Mouse (Mus musculus) right cerebral cortex, adult 18-20 months (tissue): Measurements from ENCODE around the gene Gpd1.
"Not testable (repeated sequence)": the region's sequence is repeated elsewhere in the genome, so short reads cannot be mapped to it uniquely, and the experiment has no call there.

Source experiments
- DNase-seq: peaks from one replicate; pipeline ENCODE4 v3.0.0; 2022; ENCODE audit warnings: mixed read lengths

Gene Gpd1

GRCm38 (mm10) chr15:99717386-99718334 lies at the start of gene Gpd1:
TSS of gene Gpd1 (plus strand) at chr15:99717515.
- DNase-seq = peak; percentile 83

GRCm38 (mm10) chr15:99667544-99667943 lies 49.8 kb upstream of the Gpd1 start:
- DNase-seq = no peak

GRCm38 (mm10) chr15:99668881-99669280 lies 48.4 kb upstream of the Gpd1 start:
- peak; percentile 81 for DNase-seq

GRCm38 (mm10) chr15:99669392-99669791 lies 47.9 kb upstream of the Gpd1 start:
- DNase-seq = no peak

GRCm38 (mm10) chr15:99670154-99670821 lies 47.0 kb upstream of the Gpd1 start, which contains the start of gene Asic1:
TSS of gene Asic1 (plus strand) at chr15:99670368.
- DNase-seq = peak; percentile 77

GRCm38 (mm10) chr15:99670964-99671670 lies 46.2 kb upstream of the Gpd1 start:
- DNase-seq = no peak

- peak; percentile 62 for DNase-seq
Observed at GRCm38 (mm10) chr15:99671783-99672182, 45.5 kb upstream of the Gpd1 start.

- no peak for DNase-seq
Observed at GRCm38 (mm10) chr15:99674866-99675265, 42.4 kb upstream of the Gpd1 start.

- peak; percentile 40 for DNase-seq
Observed at GRCm38 (mm10) chr15:99677089-99677488, 40.2 kb upstream of the Gpd1 start.

- no peak for DNase-seq
Observed at GRCm38 (mm10) chr15:99678063-99678800, 39.1 kb upstream of the Gpd1 start.

GRCm38 (mm10) chr15:99679008-99679407 lies 38.3 kb upstream of the Gpd1 start:
- DNase-seq = no peak

- DNase-seq = no peak
Observed at GRCm38 (mm10) chr15:99682880-99683279, 34.4 kb upstream of the Gpd1 start.

- DNase-seq = no peak
Observed at GRCm38 (mm10) chr15:99684156-99684555, 33.2 kb upstream of the Gpd1 start.

- peak; percentile 69 for DNase-seq
Observed at GRCm38 (mm10) chr15:99688712-99689111, 28.6 kb upstream of the Gpd1 start.

GRCm38 (mm10) chr15:99690924-99691323 lies 26.4 kb upstream of the Gpd1 start:
- DNase-seq = no peak

- DNase-seq = no peak
Observed at GRCm38 (mm10) chr15:99691976-99692375, 25.3 kb upstream of the Gpd1 start.

- DNase-seq = no peak
Observed at GRCm38 (mm10) chr15:99697309-99697708, 20.0 kb upstream of the Gpd1 start.

- DNase-seq = peak; percentile 70
Observed at GRCm38 (mm10) chr15:99698533-99699085, 18.7 kb upstream of the Gpd1 start.

- DNase-seq = no peak
Observed at GRCm38 (mm10) chr15:99699715-99700114, 17.6 kb upstream of the Gpd1 start.

- no peak for DNase-seq
Observed at GRCm38 (mm10) chr15:99700219-99701106, 16.9 kb upstream of the Gpd1 start.

GRCm38 (mm10) chr15:99701640-99701998 lies 15.7 kb upstream of the Gpd1 start:
- not testable (repeated sequence) for DNase-seq
